Mouse (Mus musculus): ENCODE data around the gene Prrg2.

GRCm38 (mm10) chr7:45007141-45007540 lies 55.3 kb downstream of the Prrg2 start:
- TF ChIP-seq CTCF (IDR thresholded peaks at IDR 0.05; ENCODE audit: extremely low read depth, insufficient read depth, insufficient read length, insufficient replicate concordance) (no peak), POLR2A (IDR thresholded peaks at IDR 0.05; ENCODE audit: low read depth, low read length) (no peak)

Data from spleen, adult 2 months (tissue).